Mouse (Mus musculus): ENCODE measurements around the gene Arhgdia.

DNA sequence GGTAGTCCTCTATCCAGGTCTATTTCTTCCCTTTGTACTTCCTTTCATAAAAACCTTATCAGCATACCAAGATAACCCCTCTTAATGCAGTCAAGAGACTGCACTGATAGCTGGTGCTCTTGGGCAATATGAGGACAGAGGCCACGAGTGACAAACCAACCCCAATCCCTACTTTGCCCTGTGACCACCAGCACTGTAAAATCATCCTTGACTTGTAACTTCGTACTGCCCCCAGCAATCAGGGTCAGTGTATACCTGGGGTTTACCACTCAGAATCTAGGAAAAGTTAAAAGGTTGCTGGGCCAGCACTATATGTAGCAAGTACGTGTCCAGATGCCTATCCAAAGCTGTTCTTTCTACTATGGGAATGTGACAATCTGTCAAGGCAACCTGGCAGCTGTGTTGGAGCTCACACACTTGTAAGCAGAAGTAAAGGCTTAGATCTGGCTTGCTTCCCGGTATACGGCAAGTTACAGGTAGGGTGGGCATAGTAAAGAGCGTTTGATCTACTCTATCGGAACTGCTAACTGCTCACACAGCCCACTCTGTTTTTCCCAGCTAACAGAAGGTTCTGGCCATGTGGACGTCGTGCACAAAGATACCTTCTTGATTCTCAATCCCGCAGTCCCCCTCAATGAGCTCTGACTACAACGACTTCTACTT, 9.5 kb downstream of the Arhgdia start:
- TF ChIP-seq CTCF (IDR thresholded peaks at IDR 0.05; ENCODE audit: low read depth, low read length) (no peak), POLR2A (IDR thresholded peaks at IDR 0.05; ENCODE audit: insufficient read depth, low read length) (no peak), EP300 (IDR thresholded peaks at IDR 0.05; ENCODE audit: insufficient read depth, low read depth, low read length) (no peak)
